Mouse (Mus musculus): Measurements from ENCODE around the gene Sirt2. TPM values are rescaled to one million over a fixed set of nuclear protein-coding genes. Genes with fewer than 3 reads are reported as not detected.

Gene Sirt2
- polyA plus RNA-seq, 1 experiment: 64.1 TPM

DNA sequence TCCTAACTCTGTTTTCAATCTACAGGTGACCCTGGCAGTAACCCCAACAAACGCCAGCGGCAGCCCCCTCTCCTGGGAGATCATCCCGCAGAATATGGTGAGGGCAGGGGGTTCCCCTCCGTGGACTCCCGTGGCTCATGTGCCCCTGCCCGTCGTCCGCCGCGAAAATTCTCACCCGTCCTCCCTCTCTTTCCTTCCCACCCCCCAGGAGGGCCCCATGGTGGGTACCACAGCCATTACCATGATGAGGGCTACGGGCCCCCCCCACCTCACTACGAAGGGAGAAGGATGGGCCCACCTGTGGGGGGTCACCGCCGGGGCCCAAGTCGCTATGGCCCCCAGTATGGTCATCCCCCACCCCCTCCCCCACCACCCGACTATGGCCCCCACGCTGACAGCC lies 51.9 kb downstream of the Sirt2 start:
- H3K27ac ChIP-seq (ENCODE audit: insufficient read depth, low read length): no peak overlapping the region
- H3K4me1 ChIP-seq (ENCODE audit: control insufficient read depth, insufficient read depth, low read length): peaks cover 26% of the 10 kb centered on the region
- TF ChIP-seq CTCF (IDR thresholded peaks at IDR 0.05; ENCODE audit: borderline replicate concordance, insufficient read depth, low read length): no peak
- TF ChIP-seq POLR2A (IDR thresholded peaks at IDR 0.05; ENCODE audit: low read depth, low read length): no peak
- H3K4me3 ChIP-seq (ENCODE audit: insufficient read depth, low read length): no peak overlapping the region

DNA sequence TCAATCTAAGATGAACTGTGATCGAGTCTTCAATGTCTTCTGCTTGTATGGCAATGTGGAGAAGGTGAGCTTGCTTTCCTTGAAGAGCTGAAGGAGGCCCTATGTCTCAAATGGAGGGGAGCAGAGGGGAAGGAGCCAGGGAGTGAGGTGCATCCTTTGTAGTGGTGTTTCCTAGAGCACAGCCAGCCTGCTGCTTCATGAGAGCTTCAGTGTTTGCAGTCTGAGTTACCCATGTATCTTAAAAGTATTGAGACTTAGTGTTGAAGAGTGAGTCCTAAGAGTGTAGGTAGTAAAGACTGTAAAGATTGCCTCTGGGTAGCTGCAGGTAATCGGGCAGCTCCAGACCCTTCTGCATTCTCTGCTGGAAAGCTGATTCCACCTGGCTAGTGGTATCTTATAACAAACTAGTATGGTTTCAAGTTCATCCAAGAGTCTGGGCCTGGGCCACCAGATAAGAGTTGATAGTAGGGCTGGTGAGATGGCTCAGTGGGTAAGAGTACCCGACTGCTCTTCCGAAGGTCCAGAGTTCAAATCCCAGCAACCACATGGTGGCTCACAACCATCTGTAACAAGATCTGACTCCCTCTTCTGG lies 52.4 kb downstream of the Sirt2 start:
- Histone ChIP-seq H3K4me1 (ENCODE audit: control insufficient read depth, insufficient read depth, low read length) (peaks cover 26% of the 10 kb centered on the region), H3K4me3 (ENCODE audit: insufficient read depth, low read length) (no peak overlapping the region), H3K27ac (ENCODE audit: insufficient read depth, low read length) (no peak overlapping the region)
- TF ChIP-seq POLR2A (IDR thresholded peaks at IDR 0.05; ENCODE audit: low read depth, low read length): no peak

DNA sequence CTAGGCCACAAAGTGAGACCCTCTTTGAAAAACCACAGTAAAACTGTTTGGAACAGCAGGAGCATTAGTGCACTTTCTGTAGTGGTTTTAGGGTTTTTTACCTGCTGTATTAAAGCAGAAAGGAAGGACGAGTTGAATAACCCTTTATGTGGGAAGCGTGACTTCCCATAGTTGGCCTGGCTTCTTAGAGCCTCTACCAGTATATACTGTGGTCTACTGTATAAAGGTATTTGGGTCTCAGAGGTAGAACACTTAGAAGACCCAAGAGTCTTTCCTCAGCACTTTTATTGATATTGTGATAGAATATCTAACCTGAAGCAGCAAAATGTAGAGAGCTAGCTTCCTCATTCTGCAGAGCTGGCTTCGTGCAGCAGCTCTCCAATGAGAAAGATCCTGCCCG lies 53.0 kb downstream of the Sirt2 start:
- Histone ChIP-seq H3K4me1 (ENCODE audit: control insufficient read depth, insufficient read depth, low read length) (peaks cover 26% of the 10 kb centered on the region), H3K27ac (ENCODE audit: insufficient read depth, low read length) (no peak overlapping the region)

DNA sequence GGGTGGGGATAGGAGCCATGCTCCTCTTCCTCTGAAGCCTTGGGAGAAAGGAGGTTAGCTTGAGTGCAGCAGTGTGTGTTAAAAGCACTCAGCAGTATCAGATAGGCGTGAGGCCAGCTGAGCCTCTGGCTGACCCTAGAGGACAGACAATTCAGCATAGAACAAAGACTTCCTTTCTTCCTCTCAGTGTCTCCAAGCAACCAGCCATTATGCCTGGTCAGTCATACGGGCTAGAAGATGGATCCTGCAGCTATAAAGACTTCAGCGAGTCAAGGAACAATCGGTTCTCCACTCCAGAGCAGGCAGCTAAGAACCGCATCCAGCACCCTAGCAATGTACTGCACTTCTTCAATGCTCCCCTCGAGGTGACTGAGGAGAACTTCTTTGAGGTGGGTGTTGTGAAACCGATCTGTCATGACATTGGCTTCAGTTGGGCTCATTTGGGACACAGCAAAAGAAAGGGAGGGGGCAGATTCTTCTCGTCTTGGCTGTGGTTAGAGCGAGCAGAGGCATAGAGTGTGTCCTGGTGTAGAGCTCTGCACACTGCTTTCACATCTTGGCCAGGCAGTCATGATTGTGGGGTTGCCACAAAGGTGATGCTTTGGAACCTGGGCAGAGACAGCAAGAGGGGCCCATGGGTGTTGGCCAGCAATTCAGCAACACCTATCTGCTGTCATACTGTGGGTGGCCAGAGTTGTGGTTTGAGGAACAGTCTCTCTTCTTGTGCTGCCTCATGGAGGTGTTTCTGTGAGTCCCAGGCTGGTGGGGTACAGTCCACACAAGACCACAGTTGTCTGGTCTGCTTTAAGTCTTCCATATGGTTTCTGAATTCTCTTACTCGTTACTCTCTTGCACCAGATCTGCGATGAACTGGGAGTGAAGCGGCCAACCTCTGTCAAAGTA lies 54.1 kb downstream of the Sirt2 start:
- H3K27ac ChIP-seq (ENCODE audit: insufficient read depth, low read length): peak overlapping the region; percentile 78
- peaks cover 26% of the 10 kb centered on the region for H3K4me1 ChIP-seq (ENCODE audit: control insufficient read depth, insufficient read depth, low read length)
- TF ChIP-seq CTCF (IDR thresholded peaks at IDR 0.05; ENCODE audit: borderline replicate concordance, insufficient read depth, low read length): no peak
- 0 out of 2 replicates have a peak, but pooled peaks have one; percentile 29 for TF ChIP-seq POLR2A (IDR thresholded peaks at IDR 0.05; ENCODE audit: low read depth, low read length)
- H3K4me3 ChIP-seq (ENCODE audit: insufficient read depth, low read length): no peak overlapping the region

More for the DNA sequence above, 53.0 kb downstream of the Sirt2 start:
- TF ChIP-seq POLR2A (IDR thresholded peaks at IDR 0.05; ENCODE audit: low read depth, low read length) (no peak), CTCF (IDR thresholded peaks at IDR 0.05; ENCODE audit: borderline replicate concordance, insufficient read depth, low read length) (no peak)
- H3K4me3 ChIP-seq (ENCODE audit: insufficient read depth, low read length): no peak overlapping the region

- Histone ChIP-seq H3K4me1 (ENCODE audit: control insufficient read depth, insufficient read depth, low read length) (peaks cover 29% of the 10 kb centered on the region), H3K4me3 (ENCODE audit: insufficient read depth, low read length) (no peak overlapping the region), H3K27ac (ENCODE audit: insufficient read depth, low read length) (peak overlapping the region; percentile 78)
- no peak for TF ChIP-seq CTCF (IDR thresholded peaks at IDR 0.05; ENCODE audit: borderline replicate concordance, insufficient read depth, low read length)
- no peak for TF ChIP-seq POLR2A (IDR thresholded peaks at IDR 0.05; ENCODE audit: low read depth, low read length)
Measured at GRCm38 (mm10) chr7:28821261-28821831, 54.8 kb downstream of the Sirt2 start.

- Histone ChIP-seq H3K4me3 (ENCODE audit: insufficient read depth, low read length) (no peak overlapping the region), H3K27ac (ENCODE audit: insufficient read depth, low read length) (no peak overlapping the region), H3K4me1 (ENCODE audit: control insufficient read depth, insufficient read depth, low read length) (peaks cover 26% of the 10 kb centered on the region)
- TF ChIP-seq POLR2A (IDR thresholded peaks at IDR 0.05; ENCODE audit: low read depth, low read length) (no peak), CTCF (IDR thresholded peaks at IDR 0.05; ENCODE audit: borderline replicate concordance, insufficient read depth, low read length) (no peak)
Measured at GRCm38 (mm10) chr7:28822556-28822955, 56.0 kb downstream of the Sirt2 start.

DNA sequence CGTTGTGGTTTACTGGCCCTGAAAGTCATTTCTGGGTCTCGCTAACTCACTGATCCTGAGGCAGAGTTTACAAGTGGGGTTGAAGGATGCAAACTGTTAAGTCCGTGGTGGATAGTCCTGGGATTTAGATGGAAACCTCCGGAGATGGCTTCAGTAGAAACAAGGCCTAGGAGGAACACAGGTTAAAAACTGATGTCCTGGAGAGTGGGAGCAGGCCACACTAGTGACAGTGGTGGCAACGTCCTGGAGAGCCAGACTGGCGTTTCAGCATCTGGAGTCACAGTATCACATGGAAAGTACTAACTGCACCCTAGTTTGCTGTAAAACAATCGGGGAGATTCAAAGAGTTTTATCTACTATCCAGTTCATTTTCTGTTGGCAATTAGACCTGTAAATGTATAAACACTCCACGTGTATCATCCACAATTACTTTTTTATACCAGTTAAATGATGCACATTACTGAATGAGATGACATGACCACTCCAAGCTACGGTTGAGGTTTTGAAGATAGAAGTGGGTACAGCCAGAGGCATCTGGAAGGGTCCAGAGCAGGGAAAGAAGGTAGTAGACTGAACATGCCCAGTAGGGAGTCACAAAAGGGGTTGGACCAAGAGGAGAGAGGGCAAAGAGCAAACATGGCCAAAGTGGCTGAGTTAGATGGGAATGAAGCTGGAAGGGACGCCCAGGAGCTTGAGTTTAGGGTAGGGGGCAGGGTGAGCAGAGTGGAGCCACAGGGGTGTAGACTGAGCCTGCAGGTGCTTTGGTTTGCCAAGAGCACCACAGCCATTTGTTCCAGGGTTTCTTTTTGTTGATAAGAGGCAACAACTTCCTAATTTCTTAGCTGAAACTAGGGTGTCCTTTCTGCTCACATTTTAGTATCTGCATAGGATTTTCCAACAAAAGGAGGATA lies 56.7 kb downstream of the Sirt2 start:
- Histone ChIP-seq H3K4me3 (ENCODE audit: insufficient read depth, low read length) (no peak overlapping the region), H3K27ac (ENCODE audit: insufficient read depth, low read length) (peak overlapping the region; percentile 2; the same call in 1 of the 2 replicates), H3K4me1 (ENCODE audit: control insufficient read depth, insufficient read depth, low read length) (peaks cover 26% of the 10 kb centered on the region)
- TF ChIP-seq POLR2A (IDR thresholded peaks at IDR 0.05; ENCODE audit: low read depth, low read length) (0 out of 2 replicates have a peak, but pooled peaks have one; percentile 8), CTCF (IDR thresholded peaks at IDR 0.05; ENCODE audit: borderline replicate concordance, insufficient read depth, low read length) (no peak)

DNA sequence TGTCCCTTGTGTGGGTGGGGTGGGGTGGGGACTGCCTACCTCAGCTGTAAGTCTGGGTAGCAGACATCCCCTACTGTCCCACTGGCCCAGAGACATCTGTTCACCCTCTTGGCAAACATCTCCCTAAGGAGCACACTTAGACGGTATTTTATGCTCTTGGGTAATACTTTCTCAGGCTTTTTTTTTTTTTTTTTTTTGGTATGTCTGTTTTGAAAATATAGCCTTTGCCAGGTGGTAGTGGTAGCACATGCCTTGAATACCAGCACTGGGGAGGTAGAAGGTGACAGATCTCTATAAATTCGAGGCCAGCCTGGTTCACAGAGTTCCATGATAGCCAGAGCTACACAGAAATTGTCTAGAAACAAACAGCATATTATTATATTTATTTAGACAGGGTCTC lies 57.4 kb downstream of the Sirt2 start:
- TF ChIP-seq POLR2A (IDR thresholded peaks at IDR 0.05; ENCODE audit: low read depth, low read length) (no peak), CTCF (IDR thresholded peaks at IDR 0.05; ENCODE audit: borderline replicate concordance, insufficient read depth, low read length) (no peak)
- Histone ChIP-seq H3K27ac (ENCODE audit: insufficient read depth, low read length) (peak overlapping the region; percentile 88; the same call in 1 of the 2 replicates), H3K4me3 (ENCODE audit: insufficient read depth, low read length) (no peak overlapping the region), H3K4me1 (ENCODE audit: control insufficient read depth, insufficient read depth, low read length) (peaks cover 24% of the 10 kb centered on the region)

Measured in embryonic fibroblast, embryonic 13.5 days (primary cell).